Mouse (Mus musculus) WW6 (cell line): ENCODE results near the gene Fetub.

Experiments
- DNase-seq: peaks from one replicate; pipeline ENCODE4 v3.0.0-alpha.2; 2013; ENCODE audit warnings: low read depth, low spot score

Fetub gene

DNA sequence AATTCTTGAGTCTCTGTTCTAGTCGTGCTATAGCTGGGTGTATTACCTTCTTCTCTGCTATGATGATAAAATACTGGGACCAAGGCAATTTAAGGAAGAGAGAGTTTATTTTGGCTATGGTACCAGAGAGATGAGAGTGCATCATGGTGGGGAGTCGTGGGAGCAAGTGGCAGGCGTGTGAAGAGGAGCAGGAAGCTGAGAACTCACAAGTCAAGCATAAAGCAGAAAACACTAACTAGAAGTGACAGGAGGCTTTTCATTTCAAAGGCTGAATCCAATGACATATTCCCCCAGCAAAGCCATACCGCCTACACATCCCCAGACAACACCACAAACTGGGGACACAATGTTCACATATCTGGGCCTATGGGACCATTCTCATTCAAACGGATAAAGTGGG is 44.1 kb downstream of the Fetub start:
- DNase-seq, result no peak

GRCm38 (mm10) chr16:22963293-22963692 is 45.2 kb downstream of the Fetub start:
- DNase-seq, result no peak

DNA sequence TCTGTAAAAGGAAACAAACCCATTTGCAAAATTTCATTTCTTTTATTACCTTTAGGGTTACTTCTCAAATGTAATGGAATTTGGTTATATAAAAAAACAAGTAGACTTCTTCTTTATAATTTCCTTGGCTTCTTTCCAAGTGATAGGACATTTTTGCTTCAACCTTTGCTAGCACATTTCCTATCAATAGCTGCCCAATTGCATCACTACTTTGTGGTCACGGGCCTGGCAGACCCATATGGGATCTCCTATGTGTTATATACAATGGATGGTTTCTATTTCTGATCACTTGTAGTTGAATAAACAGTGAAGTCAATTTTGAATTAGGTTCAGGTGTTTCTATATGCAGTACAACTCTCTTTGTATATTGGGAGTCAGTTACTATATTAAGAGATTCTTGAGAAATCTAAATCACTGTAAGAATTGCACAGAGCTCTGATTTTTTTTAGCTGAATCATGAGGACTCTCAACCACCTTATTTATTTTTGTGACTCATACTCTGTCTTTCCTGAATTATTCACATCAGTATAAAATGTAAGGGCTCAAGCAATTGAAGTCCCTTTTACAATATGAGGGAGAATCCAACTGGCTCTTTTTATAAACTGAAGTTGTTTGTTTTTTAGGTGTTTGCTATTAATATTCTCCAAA is 49.4 kb downstream of the Fetub start:
- DNase-seq, result no peak
